Mouse (Mus musculus): ENCODE measurements around the gene Gm13276. TPM values are rescaled to one million over a fixed set of nuclear protein-coding genes. Genes with fewer than 3 reads are reported as not detected.

Gene Gm13276
- polyA plus RNA-seq, 1 experiment, result not detected

Other genes with a start within 250 kb of the Gm13276 start
- gene Ifna15, start 227.5 kb upstream of the Gm13276 start, polyA plus RNA-seq (2012; rRNA removed; ENCODE audit: low replicate concordance), result not detected in 2 replicates
- not detected in 2 replicates for gene Ifna14, start 213.9 kb upstream of the Gm13276 start, polyA plus RNA-seq (2012; rRNA removed; ENCODE audit: low replicate concordance)
- gene Ifna9, start 193.3 kb upstream of the Gm13276 start, polyA plus RNA-seq (2012; rRNA removed; ENCODE audit: low replicate concordance), result not detected in 2 replicates
- not detected in 2 replicates for gene Ifna12, start 182.3 kb upstream of the Gm13276 start, polyA plus RNA-seq (2012; rRNA removed; ENCODE audit: low replicate concordance)
- not detected in 2 replicates for gene C87499, start 151.3 kb upstream of the Gm13276 start, polyA plus RNA-seq (2012; rRNA removed; ENCODE audit: low replicate concordance)
- gene Ifna13, start 141.2 kb upstream of the Gm13276 start, polyA plus RNA-seq (2012; rRNA removed; ENCODE audit: low replicate concordance), result not detected in 2 replicates
- not detected in 2 replicates for gene Ifna16, start 108.8 kb upstream of the Gm13276 start, polyA plus RNA-seq (2012; rRNA removed; ENCODE audit: low replicate concordance)
- gene Ifna2, start 101.8 kb upstream of the Gm13276 start, polyA plus RNA-seq (2012; rRNA removed; ENCODE audit: low replicate concordance), result not detected in 2 replicates
- gene Ifnab, start 94.3 kb upstream of the Gm13276 start, polyA plus RNA-seq (2012; rRNA removed; ENCODE audit: low replicate concordance), result not detected in 2 replicates
- 0.11 and 0.27 TPM in 2 replicates for gene Gm26566, start 63.9 kb upstream of the Gm13276 start, polyA plus RNA-seq (2012; rRNA removed; ENCODE audit: low replicate concordance)
- gene Klhl9, start 63.2 kb upstream of the Gm13276 start, polyA plus RNA-seq (2012; rRNA removed; ENCODE audit: low replicate concordance), result 5.4 and 7.9 TPM in 2 replicates
- not detected in 2 replicates for gene Gm13271, start 30.8 kb upstream of the Gm13276 start, polyA plus RNA-seq (2012; rRNA removed; ENCODE audit: low replicate concordance)
- not detected in 2 replicates for gene Gm13283, start 25.6 kb upstream of the Gm13276 start, polyA plus RNA-seq (2012; rRNA removed; ENCODE audit: low replicate concordance)
- gene Gm13290, start 11.9 kb upstream of the Gm13276 start, polyA plus RNA-seq (2012; rRNA removed; ENCODE audit: low replicate concordance), result not detected in 2 replicates
- gene Gm13289, start 8.8 kb upstream of the Gm13276 start, polyA plus RNA-seq (2012; rRNA removed; ENCODE audit: low replicate concordance), result not detected in 2 replicates
- not detected in 2 replicates for gene Gm13272, start 5.9 kb upstream of the Gm13276 start, polyA plus RNA-seq (2012; rRNA removed; ENCODE audit: low replicate concordance)
- not detected in 2 replicates for gene Ifnz, start 3.6 kb upstream of the Gm13276 start, polyA plus RNA-seq (2012; rRNA removed; ENCODE audit: low replicate concordance)
- gene Gm13277, start 2.9 kb downstream of the Gm13276 start, polyA plus RNA-seq (2012; rRNA removed; ENCODE audit: low replicate concordance), result not detected in 2 replicates
- not detected in 2 replicates for gene Gm13278, start 5.8 kb downstream of the Gm13276 start, polyA plus RNA-seq (2012; rRNA removed; ENCODE audit: low replicate concordance)
- gene Gm13275, start 8.8 kb downstream of the Gm13276 start, polyA plus RNA-seq (2012; rRNA removed; ENCODE audit: low replicate concordance), result not detected in 2 replicates
- not detected in 2 replicates for gene Gm13279, start 11.7 kb downstream of the Gm13276 start, polyA plus RNA-seq (2012; rRNA removed; ENCODE audit: low replicate concordance)
- gene Gm13285, start 14.0 kb downstream of the Gm13276 start, polyA plus RNA-seq (2012; rRNA removed; ENCODE audit: low replicate concordance), result not detected in 2 replicates
- 0.49 TPM in 1 of 2 replicates, not detected in the other for gene Gm13287, start 17.5 kb downstream of the Gm13276 start, polyA plus RNA-seq (2012; rRNA removed; ENCODE audit: low replicate concordance)
- gene Gm13288, start 19.8 kb downstream of the Gm13276 start, polyA plus RNA-seq (2012; rRNA removed; ENCODE audit: low replicate concordance), result not detected in 2 replicates
- not detected in 2 replicates for gene Ifna7, start 30.5 kb downstream of the Gm13276 start, polyA plus RNA-seq (2012; rRNA removed; ENCODE audit: low replicate concordance)
- not detected in 2 replicates for gene Ifna11, start 34.2 kb downstream of the Gm13276 start, polyA plus RNA-seq (2012; rRNA removed; ENCODE audit: low replicate concordance)
- not detected in 2 replicates for gene Ifna6, start 41.7 kb downstream of the Gm13276 start, polyA plus RNA-seq (2012; rRNA removed; ENCODE audit: low replicate concordance)
- not detected in 2 replicates for gene Ifna5, start 49.8 kb downstream of the Gm13276 start, polyA plus RNA-seq (2012; rRNA removed; ENCODE audit: low replicate concordance)
- not detected in 2 replicates for gene Ifna4, start 56.2 kb downstream of the Gm13276 start, polyA plus RNA-seq (2012; rRNA removed; ENCODE audit: low replicate concordance)
- gene Ifna1, start 64.4 kb downstream of the Gm13276 start, polyA plus RNA-seq (2012; rRNA removed; ENCODE audit: low replicate concordance), result not detected in 2 replicates
- 0.21 TPM in 1 of 2 replicates, not detected in the other for gene Ifne, start 94.5 kb downstream of the Gm13276 start, polyA plus RNA-seq (2012; rRNA removed; ENCODE audit: low replicate concordance)

All from duodenum, adult 2 months (tissue).